Mouse (Mus musculus): ENCODE data around the gene Ptprd. TPM values are rescaled to one million over a fixed set of nuclear protein-coding genes. Genes with fewer than 3 reads are reported as not detected.

Gene Ptprd
- polyA plus RNA-seq, 1 experiment from 2014 or later = 4.0 TPM

GRCm38 (mm10) chr4:76798010-76799007 lies 1413.5 kb downstream of the Ptprd start:
- WGBS (ENCODE audit: insufficient replicate concordance) = 63% methylated on average over 9 of the region's 9 CpGs
- Histone ChIP-seq H3K9me3 (replicated peaks) (no peaks in the 10 kb centered on the region), H3K27me3 (replicated peaks) (no peaks in the 10 kb centered on the region), H3K36me3 (no peaks in the 10 kb centered on the region), H3K4me2 (no peak overlapping the region), H3K4me3 (no peak overlapping the region), H3K27ac (no peak overlapping the region), H3K4me1 (no peaks in the 10 kb centered on the region), H3K9ac (no peak overlapping the region)
- no peak for ATAC-seq

GRCm38 (mm10) chr4:76785389-76785788 lies 1426.4 kb downstream of the Ptprd start:
- Histone ChIP-seq H3K4me3 (no peak overlapping the region), H3K9ac (no peak overlapping the region), H3K9me3 (replicated peaks) (no peaks in the 10 kb centered on the region), H3K4me1 (no peaks in the 10 kb centered on the region), H3K27me3 (replicated peaks) (no peaks in the 10 kb centered on the region), H3K36me3 (no peaks in the 10 kb centered on the region), H3K27ac (no peak overlapping the region), H3K4me2 (no peak overlapping the region)
- ATAC-seq = no peak
- 62% methylated on average over 2 of the region's 2 CpGs for WGBS (ENCODE audit: insufficient replicate concordance)

- H3K27ac ChIP-seq = no peak overlapping the region
- H3K36me3 ChIP-seq = no peaks in the 10 kb centered on the region
- WGBS (ENCODE audit: insufficient replicate concordance) = 46% methylated on average over 4 of the region's 4 CpGs
- no peak overlapping the region for H3K4me2 ChIP-seq
- H3K4me3 ChIP-seq = no peak overlapping the region
- no peak overlapping the region for H3K9ac ChIP-seq
- H3K4me1 ChIP-seq = no peaks in the 10 kb centered on the region
- ATAC-seq = no peak
- no peaks in the 10 kb centered on the region for H3K27me3 ChIP-seq (replicated peaks)
- no peaks in the 10 kb centered on the region for H3K9me3 ChIP-seq (replicated peaks)
Observed at GRCm38 (mm10) chr4:76779558-76780124, 1432.1 kb downstream of the Ptprd start.

GRCm38 (mm10) chr4:76766918-76767317 lies 1444.8 kb downstream of the Ptprd start:
- Histone ChIP-seq H3K27ac (no peak overlapping the region), H3K36me3 (no peaks in the 10 kb centered on the region), H3K27me3 (replicated peaks) (no peaks in the 10 kb centered on the region), H3K4me2 (no peak overlapping the region), H3K4me1 (no peaks in the 10 kb centered on the region), H3K4me3 (no peak overlapping the region), H3K9ac (no peak overlapping the region), H3K9me3 (replicated peaks) (no peaks in the 10 kb centered on the region)
- 79% methylated on average over 3 of the region's 3 CpGs for WGBS (ENCODE audit: insufficient replicate concordance)
- no peak for ATAC-seq

GRCm38 (mm10) chr4:76766429-76766828 lies 1445.3 kb downstream of the Ptprd start:
- Histone ChIP-seq H3K4me1 (no peaks in the 10 kb centered on the region), H3K9me3 (replicated peaks) (no peaks in the 10 kb centered on the region), H3K4me3 (no peak overlapping the region), H3K27me3 (replicated peaks) (no peaks in the 10 kb centered on the region), H3K36me3 (no peaks in the 10 kb centered on the region), H3K27ac (no peak overlapping the region), H3K9ac (no peak overlapping the region), H3K4me2 (no peak overlapping the region)
- WGBS (ENCODE audit: insufficient replicate concordance) = 55% methylated on average over 2 of the region's 2 CpGs
- no peak for ATAC-seq

- Histone ChIP-seq H3K4me1 (no peaks in the 10 kb centered on the region), H3K36me3 (no peaks in the 10 kb centered on the region), H3K27me3 (replicated peaks) (no peaks in the 10 kb centered on the region), H3K4me3 (no peak overlapping the region), H3K4me2 (no peak overlapping the region), H3K9me3 (replicated peaks) (no peaks in the 10 kb centered on the region), H3K27ac (no peak overlapping the region), H3K9ac (no peak overlapping the region)
- 60% methylated on average over 2 of the region's 2 CpGs for WGBS (ENCODE audit: insufficient replicate concordance)
- ATAC-seq = no peak
Observed at GRCm38 (mm10) chr4:76750709-76751108, 1461.1 kb downstream of the Ptprd start.

GRCm38 (mm10) chr4:76735831-76736230 lies 1475.9 kb downstream of the Ptprd start:
- H3K9ac ChIP-seq = no peak overlapping the region
- no peaks in the 10 kb centered on the region for H3K4me1 ChIP-seq
- H3K36me3 ChIP-seq = no peaks in the 10 kb centered on the region
- no peak overlapping the region for H3K27ac ChIP-seq
- ATAC-seq = no peak
- no peaks in the 10 kb centered on the region for H3K9me3 ChIP-seq (replicated peaks)
- no peaks in the 10 kb centered on the region for H3K27me3 ChIP-seq (replicated peaks)
- WGBS (ENCODE audit: insufficient replicate concordance) = 40% methylated on average over 1 of the region's 1 CpGs
- H3K4me2 ChIP-seq = no peak overlapping the region
- H3K4me3 ChIP-seq = no peak overlapping the region

- H3K27ac ChIP-seq = no peak overlapping the region
- H3K27me3 ChIP-seq (replicated peaks) = no peaks in the 10 kb centered on the region
- H3K9me3 ChIP-seq (replicated peaks) = no peaks in the 10 kb centered on the region
- H3K4me1 ChIP-seq = no peaks in the 10 kb centered on the region
- no peak for ATAC-seq
- no peak overlapping the region for H3K4me3 ChIP-seq
- WGBS (ENCODE audit: insufficient replicate concordance) = 53% methylated on average over 3 of the region's 3 CpGs
- H3K4me2 ChIP-seq = no peak overlapping the region
- H3K9ac ChIP-seq = no peak overlapping the region
- no peaks in the 10 kb centered on the region for H3K36me3 ChIP-seq
Observed at GRCm38 (mm10) chr4:76675726-76676125, 1536.0 kb downstream of the Ptprd start.

- Histone ChIP-seq H3K9me3 (replicated peaks) (no peaks in the 10 kb centered on the region), H3K9ac (no peak overlapping the region), H3K27ac (no peak overlapping the region)
Observed at GRCm38 (mm10) chr4:76673224-76673623, 1538.5 kb downstream of the Ptprd start.

GRCm38 (mm10) chr4:76672653-76673052 lies 1539.1 kb downstream of the Ptprd start:
- Histone ChIP-seq H3K4me2 (no peak overlapping the region), H3K9ac (no peak overlapping the region), H3K4me1 (no peaks in the 10 kb centered on the region), H3K27ac (no peak overlapping the region), H3K36me3 (no peaks in the 10 kb centered on the region), H3K4me3 (no peak overlapping the region), H3K9me3 (replicated peaks) (no peaks in the 10 kb centered on the region), H3K27me3 (replicated peaks) (no peaks in the 10 kb centered on the region)
- ATAC-seq = no peak

More at GRCm38 (mm10) chr4:76673224-76673623, 1538.5 kb downstream of the Ptprd start:
- Histone ChIP-seq H3K27me3 (replicated peaks) (no peaks in the 10 kb centered on the region), H3K36me3 (no peaks in the 10 kb centered on the region), H3K4me3 (no peak overlapping the region), H3K4me2 (no peak overlapping the region), H3K4me1 (no peaks in the 10 kb centered on the region)
- no peak for ATAC-seq

GRCm38 (mm10) chr4:76661725-76662124 lies 1550.0 kb downstream of the Ptprd start:
- H3K9ac ChIP-seq = no peak overlapping the region
- H3K27ac ChIP-seq = no peak overlapping the region
- no peak for ATAC-seq
- 41% methylated on average over 4 of the region's 4 CpGs for WGBS (ENCODE audit: insufficient replicate concordance)
- H3K4me2 ChIP-seq = no peak overlapping the region
- H3K36me3 ChIP-seq = no peaks in the 10 kb centered on the region
- H3K27me3 ChIP-seq (replicated peaks) = no peaks in the 10 kb centered on the region
- H3K9me3 ChIP-seq (replicated peaks) = no peaks in the 10 kb centered on the region
- no peak overlapping the region for H3K4me3 ChIP-seq
- no peaks in the 10 kb centered on the region for H3K4me1 ChIP-seq

- Histone ChIP-seq H3K36me3 (no peaks in the 10 kb centered on the region), H3K27ac (no peak overlapping the region), H3K27me3 (replicated peaks) (no peaks in the 10 kb centered on the region), H3K4me3 (no peak overlapping the region), H3K4me2 (no peak overlapping the region), H3K4me1 (no peaks in the 10 kb centered on the region), H3K9ac (no peak overlapping the region), H3K9me3 (replicated peaks) (no peaks in the 10 kb centered on the region)
- WGBS (ENCODE audit: insufficient replicate concordance) = 65% methylated on average over 2 of the region's 2 CpGs
- ATAC-seq = no peak
Observed at GRCm38 (mm10) chr4:76660146-76660545, 1551.6 kb downstream of the Ptprd start.
